Mouse (Mus musculus) bone marrow macrophage, adult 2 months (primary cell): ENCODE measurements around the gene Gpsm1.

Experiments
- CTCF ChIP-seq: IDR thresholded peaks from 2 replicates; pipeline ENCODE4 v1.5.1; 2012; ENCODE audit warnings: low read depth, mild to moderate bottlenecking, low read length, moderate library complexity
- POLR2A ChIP-seq: IDR thresholded peaks from 2 replicates; pipeline ENCODE4 v1.6.1; 2012; ENCODE audit warnings: mild to moderate bottlenecking, low read depth, low read length, borderline replicate concordance

DNA sequence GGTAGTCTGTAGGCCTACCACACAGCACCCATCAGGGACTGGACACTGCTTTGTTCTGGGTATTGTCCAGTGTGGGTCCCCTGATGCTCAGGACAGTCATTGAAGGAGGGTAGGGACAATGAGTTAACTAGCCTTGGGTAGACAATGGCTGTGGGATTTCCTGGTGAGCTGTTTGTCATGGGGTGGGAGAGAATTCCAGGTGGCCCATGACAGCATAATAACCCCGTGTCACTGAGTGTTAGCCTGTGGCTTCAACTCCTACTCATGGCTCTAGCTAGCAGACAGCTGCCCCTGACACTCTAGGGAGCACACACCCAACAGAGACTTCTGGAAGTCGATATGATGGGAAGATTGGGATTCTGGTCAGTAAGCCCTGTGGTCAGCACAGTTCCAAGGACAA, 20.9 kb upstream of the Gpsm1 start, which contains the start of gene Ccdc187:
- no peak for TF ChIP-seq CTCF
- TF ChIP-seq POLR2A = no peak
